Mouse (Mus musculus) CH12.LX (cell line): ENCODE data around the gene Pacs1. TPM values are rescaled to one million over a fixed set of nuclear protein-coding genes. Genes with fewer than 3 reads are reported as not detected.
"Not testable (repeated sequence)": the region's sequence is repeated elsewhere in the genome, so short reads cannot be mapped to it uniquely, and the experiment has no call there.

Source experiments
- DNase-seq: peaks from one replicate; pipeline ENCODE4 v3.0.0-alpha.2; 2013; ENCODE audit errors: extremely low read depth
- H3K27ac ChIP-seq: 2 replicates; pipeline ENCODE4 v1.5.1; 2012; ENCODE audit warnings: low read depth, mild to moderate bottlenecking, control low read depth, moderate library complexity; ENCODE audit not compliant: insufficient read depth
- H3K27me3 ChIP-seq: replicated peaks from 2 replicates; pipeline ENCODE3; 2012; ENCODE audit warnings: inconsistent platforms
- H3K36me3 ChIP-seq, 2 experiments: replicated peaks in 1 of 2; 2 replicates each; pipeline versions ENCODE3 to v1.6.1; 2012; ENCODE audit warnings: inconsistent platforms in 1 of 2, low read length in 1 of 2, mild to moderate bottlenecking in 1 of 2, mixed read lengths in 1 of 2, moderate library complexity in 1 of 2; ENCODE audit not compliant: control insufficient read depth in 1 of 2, insufficient read depth in 1 of 2
- H3K4me1 ChIP-seq, 2 experiments: 2 replicates each; pipeline ENCODE4 v1.6.1; 2012; ENCODE audit warnings: inconsistent platforms in 1 of 2, moderate library complexity in 1 of 2; ENCODE audit not compliant: insufficient read depth in 2 of 2, control insufficient read depth in 1 of 2
- H3K4me2 ChIP-seq: 2 replicates; pipeline ENCODE4 v1.6.1; 2012; ENCODE audit warnings: low read depth, mild to moderate bottlenecking, control low read depth; ENCODE audit not compliant: poor library complexity, insufficient read depth, severe bottlenecking
- H3K4me3 ChIP-seq, 3 experiments: fragments of 150-350 bp in 1 of 3; sonication (generic) in 1 of 3; replicated peaks in 1 of 3; 2 replicates each; pipeline versions ENCODE3 to v1.5.1; 2011 to 2012; ENCODE audit warnings: low read depth in 2 of 3, low read length in 2 of 3, mild to moderate bottlenecking in 2 of 3, moderate library complexity in 2 of 3, control low read depth in 1 of 3, improper control_type of control experiment in 1 of 3, inconsistent platforms in 1 of 3, mixed read lengths in 1 of 3; ENCODE audit not compliant: poor library complexity in 1 of 3
- H3K79me2 ChIP-seq: replicated peaks from 2 replicates; pipeline ENCODE4 v1.6.1; 2012; ENCODE audit warnings: mild to moderate bottlenecking, moderate library complexity; ENCODE audit not compliant: control insufficient read depth, poor library complexity, insufficient read depth, severe bottlenecking; ENCODE audit errors: extremely low read depth
- H3K9ac ChIP-seq: 2 replicates; pipeline ENCODE4 v1.6.1; 2012; ENCODE audit warnings: low read depth, mild to moderate bottlenecking, control low read depth, moderate library complexity; ENCODE audit not compliant: insufficient read depth
- H3K9me3 ChIP-seq: replicated peaks from 2 replicates; pipeline ENCODE3; 2012; ENCODE audit warnings: low read length, inconsistent platforms, mixed read lengths
- EP300 ChIP-seq: IDR thresholded peaks from 2 replicates; pipeline ENCODE4 v1.6.1; 2011; ENCODE audit warnings: low read length, improper control_type of control experiment
- ETS1 ChIP-seq: conservative IDR thresholded peaks from 2 replicates; pipeline ENCODE4 v1.6.1; 2012; ENCODE audit warnings: low read depth, mild to moderate bottlenecking, inconsistent platforms, low read length, improper control_type of control experiment, moderate library complexity
- IRF4 ChIP-seq: IDR thresholded peaks from 2 replicates; pipeline ENCODE4 v1.6.1; 2014; ENCODE audit warnings: low read depth, mild to moderate bottlenecking, inconsistent platforms, low read length, improper control_type of control experiment
- JUND ChIP-seq: conservative IDR thresholded peaks from 2 replicates; pipeline ENCODE4 v1.6.1; 2011; ENCODE audit warnings: low read depth, low read length, improper control_type of control experiment
- MEF2A ChIP-seq: IDR thresholded peaks from 2 replicates; pipeline ENCODE4 v1.6.1; 2014; ENCODE audit warnings: low read depth, mild to moderate bottlenecking, inconsistent platforms, low read length, improper control_type of control experiment, borderline replicate concordance
- PAX5 ChIP-seq: IDR thresholded peaks from 2 replicates; pipeline ENCODE4 v1.6.1; 2012; ENCODE audit warnings: low read length, inconsistent platforms, mixed read lengths
- RCOR1 ChIP-seq: conservative IDR thresholded peaks from 2 replicates; pipeline ENCODE4 v1.6.1; 2012; ENCODE audit warnings: low read depth, mild to moderate bottlenecking, inconsistent platforms, low read length, improper control_type of control experiment
- ZMIZ1 ChIP-seq: IDR thresholded peaks from 2 replicates; pipeline ENCODE4 v1.6.1; 2012; ENCODE audit warnings: low read depth, mild to moderate bottlenecking, inconsistent platforms, low read length, improper control_type of control experiment
- ZNF384 ChIP-seq: IDR thresholded peaks from 2 replicates; pipeline ENCODE4 v1.6.1; 2012; ENCODE audit warnings: low read depth, low read length, improper control_type of control experiment, inconsistent platforms
- dilution Hi-C: fragments of 300-500 bp; cut with MboI; formaldehyde crosslinking; loops from 2 replicates; pipeline ENCODE4 v1.14.3; 2020; ENCODE audit warnings: low sequenced_read_pairs; ENCODE audit not compliant: extremely low pct_unique_long_range_greater_than_20kb, extremely low pct_ligation_motif_present
- in situ Hi-C: fragments of 300-500 bp; cut with MboI; formaldehyde crosslinking; loops from 3 replicates; pipeline ENCODE4 v1.14.3; 2019; ENCODE audit warnings: low sequenced_read_pairs, low pct_ligation_motif_present, low pct_unique_long_range_greater_than_20kb, mixed read lengths
- polyA plus RNA-seq: library from polyadenylated mRNA; unstranded; fragments of >175 nt; gene quantifications from 2 replicates; pipeline ENCODE4 v1.2.1, GENCODE M21; 2012; ENCODE audit warnings: low read depth; ENCODE audit not compliant: insufficient read length
- total RNA-seq, 2 experiments: library from RNA; depleted of rRNA; stranded (reverse); fragments of 300-350 nt in 1 of 2; fragments of >200 nt in 1 of 2; gene quantifications; 2 replicates each; pipeline ENCODE4 v1.2.3; 2012 to 2014

Pacs1 gene
- total and polyA plus RNA-seq, 3 experiments, result 2.4 to 14.4 (median 10.1) TPM

DNA sequence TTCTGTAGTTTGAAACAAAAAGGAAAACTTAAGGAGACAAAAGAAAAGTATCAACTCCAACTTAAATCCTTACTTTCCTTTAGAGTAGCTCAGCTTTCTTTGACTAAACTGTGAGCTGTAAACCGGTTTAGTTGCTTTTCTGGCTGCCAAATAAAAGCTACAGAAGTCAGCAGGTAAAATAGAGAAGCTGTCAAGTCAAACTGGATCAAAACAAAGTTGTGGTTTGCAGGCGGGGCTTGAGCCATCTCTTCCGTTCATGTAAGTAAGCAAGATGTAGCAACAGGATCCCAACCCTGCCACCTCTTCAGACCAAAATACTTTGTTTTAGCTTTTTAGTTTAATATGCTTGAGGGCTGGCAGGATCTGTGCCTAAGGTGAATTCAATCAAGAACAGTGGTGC is 15.8 kb downstream of the Pacs1 start:
- Histone ChIP-seq H3K27ac (no peak overlapping the region), H3K9ac (no peak overlapping the region; the same call in 1 of the 2 replicates), H3K36me3 (peaks cover 5 to 13% of the 10 kb centered on the region in 2 experiments), H3K79me2 (peaks cover 10% of the 10 kb centered on the region), H3K9me3 (no peaks in the 10 kb centered on the region), H3K4me1 (peaks cover 9 to 28% of the 10 kb centered on the region in 2 experiments), H3K4me2 (peak overlapping the region; percentile 44)
- in situ Hi-C loops (no loop called here), dilution Hi-C loops (no loop called here)
- peak; percentile 38 for DNase-seq
- TF ChIP-seq ZMIZ1, result no peak
- peak; percentile 31; the same call in 1 of the 2 replicates for TF ChIP-seq EP300
- TF ChIP-seq, all 38 proteins: peak for 1
- Histone ChIP-seq H3K27me3 (no peaks in the 10 kb centered on the region), H3K4me3 (no peak overlapping the region)

DNA sequence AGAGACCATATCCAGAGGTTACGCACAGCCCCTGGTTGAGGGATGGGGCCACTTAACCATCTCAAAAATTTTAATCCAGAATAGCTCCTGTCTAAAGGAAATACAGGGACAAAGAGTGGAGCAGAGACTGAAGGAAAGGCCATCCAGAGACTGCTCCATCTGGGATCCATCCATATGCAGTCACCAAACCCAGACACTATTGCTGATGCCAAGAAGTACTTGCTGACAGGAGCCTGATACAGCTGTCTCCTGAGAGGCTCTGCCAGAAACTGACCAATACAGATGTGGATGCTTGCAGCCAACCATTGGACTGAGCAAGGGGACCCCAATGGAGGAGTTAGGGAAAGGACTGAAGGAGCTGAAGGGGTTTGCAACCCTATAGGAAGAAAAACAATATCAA is 35.9 kb downstream of the Pacs1 start:
- in situ Hi-C loops, dilution Hi-C loops, H3K9ac ChIP-seq, H3K4me3 ChIP-seq, H3K27ac ChIP-seq, DNase-seq, H3K36me3 ChIP-seq, H3K4me2 ChIP-seq, H3K9me3 ChIP-seq, H3K27me3 ChIP-seq, H3K79me2 ChIP-seq: not testable (repeated sequence)
- peaks cover 3 to 14% of the 10 kb centered on the region in 2 experiments; a peak in 3 of 4 replicates for H3K4me1 ChIP-seq

DNA sequence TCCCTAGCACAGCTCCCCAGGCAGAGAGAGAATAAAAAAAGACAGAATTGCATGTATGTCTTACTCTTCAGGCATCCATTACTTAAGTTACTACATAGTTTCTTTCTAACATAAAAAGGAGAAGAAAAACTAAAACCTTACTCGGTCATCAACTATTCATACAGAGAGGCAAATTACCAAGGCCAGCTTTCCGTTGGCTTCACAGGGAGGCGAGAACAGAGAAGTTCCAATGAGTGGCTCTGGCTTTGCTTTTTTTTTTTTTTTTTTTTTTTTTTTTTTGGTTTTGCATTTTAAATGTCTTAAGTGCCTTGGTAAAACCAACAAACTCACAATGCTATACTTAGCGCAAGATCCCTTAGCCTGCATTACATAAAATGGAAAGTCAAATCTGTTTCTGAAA is 40.2 kb downstream of the Pacs1 start:
- Histone ChIP-seq H3K27ac (peak overlapping the region; percentile 95), H3K79me2 (peaks cover 10% of the 10 kb centered on the region; the same call in 1 of the 2 replicates), H3K27me3 (no peaks in the 10 kb centered on the region), H3K4me3 (no peak overlapping the region), H3K9me3 (no peaks in the 10 kb centered on the region), H3K9ac (peak overlapping the region; percentile 88), H3K36me3 (no peaks in the 10 kb centered on the region), H3K4me1 (peaks cover 9 to 29% of the 10 kb centered on the region in 2 experiments), H3K4me2 (peak overlapping the region; percentile 91)
- no peak for TF ChIP-seq PAX5
- peak; percentile 39; the same call in 1 of the 2 replicates for TF ChIP-seq JUND
- TF ChIP-seq IRF4, result peak; percentile 69
- TF ChIP-seq RCOR1, result no peak
- TF ChIP-seq ZNF384, result peak; percentile 100
- TF ChIP-seq MEF2A, result 0 out of 2 replicates have a peak, but pooled peaks have one; percentile 15
- TF ChIP-seq ETS1, result peak; percentile 45
- 0 out of 2 replicates have a peak, but pooled peaks have one; percentile 16 for TF ChIP-seq EP300
- TF ChIP-seq, all 38 proteins: peak for 6
- in situ Hi-C loops, result no loop called here
- peak; percentile 67 for DNase-seq
- dilution Hi-C loops, result no loop called here
